Mouse (Mus musculus) hindbrain, postnatal 0 days (tissue): Measurements from ENCODE around the gene Lrrc51. TPM values are rescaled to one million over a fixed set of nuclear protein-coding genes. Genes with fewer than 3 reads are reported as not detected.

Experiments
- ATAC-seq: fragments of 200-750 bp; cut with Nextera tagmentation; 2 replicates; pipeline ENCODE4 v1.8.0; 2017; ENCODE audit warnings: mild to moderate bottlenecking, moderate TSS enrichment, moderate library complexity
- DNase-seq: peaks from one replicate; pipeline ENCODE4 v3.0.0-alpha.2; 2015; ENCODE audit warnings: low spot score
- H3K27ac ChIP-seq: fragments of 300-500 bp; sonication (generic); 2 replicates; pipeline ENCODE4 v1.5.1; 2014; ENCODE audit warnings: mild to moderate bottlenecking
- H3K27me3 ChIP-seq: fragments of 300-500 bp; sonication (generic); 2 replicates; pipeline ENCODE4 v1.6.1; 2014; ENCODE audit warnings: low read length, mixed read lengths; ENCODE audit not compliant: insufficient read depth
- H3K36me3 ChIP-seq: fragments of 300-500 bp; sonication (generic); 2 replicates; pipeline ENCODE4 v1.6.1; 2014; ENCODE audit warnings: low read length, mixed read lengths; ENCODE audit not compliant: insufficient read depth
- H3K4me1 ChIP-seq: fragments of 300-500 bp; sonication (generic); 2 replicates; pipeline ENCODE4 v1.6.1; 2014; ENCODE audit warnings: antibody characterized with exemption, low read length, mixed read lengths; ENCODE audit not compliant: insufficient read depth
- H3K4me2 ChIP-seq: fragments of 300-500 bp; sonication (generic); 2 replicates; pipeline ENCODE4 v1.6.1; 2014; ENCODE audit warnings: low read depth, mild to moderate bottlenecking, low read length, moderate library complexity, mixed read lengths
- H3K4me3 ChIP-seq: fragments of 300-500 bp; sonication (generic); 2 replicates; pipeline ENCODE4 v1.5.1; 2014; ENCODE audit warnings: low read length
- H3K9ac ChIP-seq: fragments of 300-500 bp; sonication (generic); replicated peaks from 2 replicates; pipeline ENCODE4 v1.6.1; 2014; ENCODE audit warnings: mild to moderate bottlenecking, low read length, moderate library complexity, mixed read lengths
- H3K9me3 ChIP-seq: fragments of 300-500 bp; sonication (generic); 2 replicates; pipeline ENCODE4 v1.6.1; 2016; ENCODE audit warnings: low read length, mixed read lengths
- CTCF ChIP-seq: IDR thresholded peaks from 2 replicates; pipeline ENCODE4 v1.5.1; 2016; ENCODE audit warnings: antibody characterized with exemption, control low read depth, low read depth
- WGBS: fragments of 180-500 bp; shearing (Covaris S2); extraction: QIAGEN DNeasy Blood & Tissue Kit; methylation state at CpG from one replicate; pipeline ENCODE4 v1.1.7; 2014; 5-methylcytosine and 5-hydroxymethylcytosine counted together
- polyA plus RNA-seq: library from polyadenylated mRNA; unstranded; fragments of >200 nt; fragmentation: Nextera tagmentation; extraction: Ambion mirVana; gene quantifications from 2 replicates; pipeline ENCODE4 v1.2.1, GENCODE M21; 2015
- total RNA-seq: library from RNA; depleted of rRNA; stranded (reverse); fragments of >200 nt; gene quantifications from 2 replicates; pipeline ENCODE4 v1.2.3, GENCODE M21; 2014; rRNA removed

Lrrc51 gene
- total RNA-seq (5.2 and 6.5 TPM in 2 replicates), polyA plus RNA-seq (9.7 and 12.1 TPM in 2 replicates)

DNA sequence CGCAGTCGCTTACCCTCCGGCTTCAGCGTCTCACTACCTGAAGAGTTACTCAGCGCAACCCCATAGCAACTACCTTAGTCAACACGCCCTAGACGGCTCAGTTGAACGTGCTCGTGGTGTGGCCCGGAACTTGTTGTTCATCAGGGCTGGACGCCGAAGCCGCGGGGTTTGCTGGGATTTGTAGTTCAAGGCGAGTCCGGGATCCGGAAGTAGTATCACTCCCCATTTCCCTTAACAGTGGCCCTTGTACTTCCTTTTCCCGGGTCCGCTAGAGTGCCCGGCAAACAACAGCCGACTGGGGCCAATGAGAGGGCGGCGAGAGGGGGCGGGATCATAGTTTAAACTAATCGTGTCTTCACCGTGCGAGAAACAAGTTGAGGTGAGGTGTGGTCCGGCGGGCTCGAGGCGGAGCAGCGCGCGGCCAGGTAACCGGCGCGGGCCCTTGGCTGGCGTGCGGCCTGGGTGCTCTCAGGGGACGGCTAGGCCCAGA, at the start of gene Lrrc51, which contains the start of gene Numa1:
Lrrc51 (minus strand) TSS at position 145 of the 490 bp plus-strand sequence.
Numa1 (plus strand) TSS at position 361 of the 490 bp plus-strand sequence.
- Histone ChIP-seq H3K4me2 (peak within 1 kb of the TSS; percentile 92), H3K9me3 (no peaks in the 10 kb centered on the region), H3K36me3 (no peaks in the 10 kb centered on the region), H3K27ac (peak within 1 kb of the TSS; percentile 79), H3K4me1 (peaks cover 5% of the 10 kb centered on the region; the same call in 1 of the 2 replicates), H3K27me3 (no peaks in the 10 kb centered on the region), H3K9ac (peak within 1 kb of the TSS; percentile 84), H3K4me3 (peak within 1 kb of the TSS; percentile 82)
- ATAC-seq (peak; percentile 98), DNase-seq (peak; percentile 98)
- WGBS: under 1% methylated on average over 40 of the region's 40 CpGs
- TF ChIP-seq CTCF: no peak

DNA sequence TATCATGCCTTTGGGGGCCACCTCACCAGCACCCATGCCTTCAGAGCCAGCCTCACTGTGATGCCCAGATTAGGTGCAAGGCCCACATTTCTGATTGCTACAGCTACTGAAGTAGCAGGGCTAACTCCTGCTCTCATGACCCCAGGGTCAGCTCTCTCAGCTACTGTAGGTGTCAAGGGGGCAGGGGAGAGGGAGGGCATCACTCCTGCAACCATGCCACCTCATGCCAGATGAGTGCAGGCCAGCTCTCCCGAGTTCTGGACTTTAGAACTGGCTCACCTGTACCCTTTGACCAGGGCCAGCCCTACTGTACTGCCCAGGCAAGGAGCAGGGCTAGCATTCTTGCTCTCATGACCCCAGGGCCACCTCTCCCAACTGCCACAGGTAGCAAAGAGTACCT, 49.0 kb upstream of the Lrrc51 start:
- no peak for TF ChIP-seq CTCF
- ATAC-seq (no peak), DNase-seq (no peak)
- 94% methylated on average over 1 of the region's 1 CpGs for WGBS
- H3K9me3 ChIP-seq: no peaks in the 10 kb centered on the region
- H3K36me3 ChIP-seq: peaks cover 24% of the 10 kb centered on the region; the same call in 1 of the 2 replicates
- no peak overlapping the region for H3K9ac ChIP-seq
- no peaks in the 10 kb centered on the region for H3K4me1 ChIP-seq
- no peak overlapping the region for H3K4me2 ChIP-seq
- H3K27me3 ChIP-seq: no peaks in the 10 kb centered on the region
- no peak overlapping the region for H3K27ac ChIP-seq
- H3K4me3 ChIP-seq: no peak overlapping the region

DNA sequence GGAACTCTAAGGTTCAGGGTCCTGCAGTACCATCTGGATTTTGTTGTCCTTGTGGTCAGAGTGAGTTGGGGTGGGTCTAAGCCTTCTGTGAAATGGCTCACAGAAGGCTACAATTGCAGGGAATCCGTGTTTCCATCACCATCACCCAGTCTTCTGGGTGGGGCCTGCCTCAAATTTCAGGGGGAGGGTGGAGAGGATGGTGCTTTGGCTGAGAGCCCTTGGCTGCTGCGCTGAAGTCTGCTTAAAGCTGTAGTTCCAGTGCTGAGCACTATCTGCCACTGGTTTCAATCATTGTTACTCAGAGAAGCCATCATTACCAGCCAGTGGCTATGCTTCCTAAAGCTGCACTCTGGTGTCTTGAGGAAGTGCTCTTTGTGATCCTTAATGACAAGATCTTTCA, 40.8 kb upstream of the Lrrc51 start:
- no peak overlapping the region for H3K9ac ChIP-seq
- H3K4me1 ChIP-seq: peaks cover 10% of the 10 kb centered on the region; the same call in 1 of the 2 replicates
- ATAC-seq: no peak
- no peaks in the 10 kb centered on the region for H3K9me3 ChIP-seq
- H3K4me2 ChIP-seq: no peak overlapping the region
- no peaks in the 10 kb centered on the region for H3K36me3 ChIP-seq
- DNase-seq: peak; percentile 9
- no peaks in the 10 kb centered on the region for H3K27me3 ChIP-seq
- no peak for TF ChIP-seq CTCF
- WGBS: 48% methylated on average over 2 of the region's 2 CpGs
- H3K27ac ChIP-seq: 0 out of 2 replicates have a peak overlapping the region, but pooled peaks have one; percentile 32
- H3K4me3 ChIP-seq: no peak overlapping the region

DNA sequence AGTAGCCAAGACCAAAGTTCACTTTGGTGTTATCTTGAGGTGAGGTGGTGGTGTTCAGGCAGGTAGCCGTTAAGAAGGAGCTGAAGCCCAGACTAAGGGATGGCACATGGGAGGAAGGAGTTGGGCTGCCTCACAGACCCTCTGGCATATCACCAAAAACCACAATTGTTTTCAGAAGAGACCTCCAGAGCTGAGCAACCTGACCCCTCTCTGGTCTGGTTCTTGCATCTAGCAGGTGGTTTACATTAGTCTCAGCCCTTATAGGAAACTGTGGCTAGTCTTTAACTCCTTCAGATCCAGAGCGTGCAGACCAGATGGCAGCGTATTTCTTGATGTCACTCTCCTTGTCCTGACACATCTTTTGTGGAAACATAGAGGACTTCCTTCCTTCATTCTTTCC, 40.0 kb upstream of the Lrrc51 start:
- ATAC-seq: no peak
- peaks cover 14% of the 10 kb centered on the region; the same call in 1 of the 2 replicates for H3K4me1 ChIP-seq
- H3K9me3 ChIP-seq: no peaks in the 10 kb centered on the region
- H3K27me3 ChIP-seq: no peaks in the 10 kb centered on the region
- no peak overlapping the region for H3K9ac ChIP-seq
- no peak overlapping the region for H3K4me2 ChIP-seq
- H3K27ac ChIP-seq: no peak overlapping the region
- no peak overlapping the region for H3K4me3 ChIP-seq
- H3K36me3 ChIP-seq: no peaks in the 10 kb centered on the region
- TF ChIP-seq CTCF: no peak
- DNase-seq: no peak
- 70% methylated on average over 3 of the region's 3 CpGs for WGBS

DNA sequence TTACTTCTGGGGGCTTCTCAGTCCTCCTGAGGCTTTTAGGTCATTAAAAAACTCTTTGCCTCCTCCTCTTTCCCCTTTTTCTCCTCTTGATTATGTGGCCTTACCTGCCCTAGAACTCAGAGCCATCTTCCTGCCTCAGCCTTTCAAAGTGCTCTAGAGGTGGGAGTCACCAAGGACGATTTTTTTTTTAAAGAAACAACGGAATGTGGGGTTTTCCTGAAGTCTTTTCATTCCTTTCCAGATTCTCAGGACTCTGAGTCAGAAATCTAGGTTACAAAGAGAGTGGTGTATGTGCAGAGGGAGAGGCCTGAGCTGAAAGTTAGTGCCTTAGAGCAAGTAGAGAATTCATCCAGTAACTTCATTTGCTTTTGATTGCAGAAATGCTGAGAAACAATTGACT, 38.0 kb upstream of the Lrrc51 start:
- Histone ChIP-seq H3K27me3 (no peaks in the 10 kb centered on the region), H3K4me2 (peak overlapping the region; percentile 78), H3K9me3 (no peaks in the 10 kb centered on the region), H3K4me1 (peaks cover 17% of the 10 kb centered on the region; the same call in 1 of the 2 replicates), H3K27ac (peak overlapping the region; percentile 99), H3K4me3 (peak overlapping the region; percentile 61; the same call in 1 of the 2 replicates), H3K9ac (peak overlapping the region; percentile 97), H3K36me3 (no peaks in the 10 kb centered on the region)
- WGBS: 48% methylated on average over 2 of the region's 2 CpGs
- DNase-seq (no peak), ATAC-seq (no peak)
- no peak for TF ChIP-seq CTCF

DNA sequence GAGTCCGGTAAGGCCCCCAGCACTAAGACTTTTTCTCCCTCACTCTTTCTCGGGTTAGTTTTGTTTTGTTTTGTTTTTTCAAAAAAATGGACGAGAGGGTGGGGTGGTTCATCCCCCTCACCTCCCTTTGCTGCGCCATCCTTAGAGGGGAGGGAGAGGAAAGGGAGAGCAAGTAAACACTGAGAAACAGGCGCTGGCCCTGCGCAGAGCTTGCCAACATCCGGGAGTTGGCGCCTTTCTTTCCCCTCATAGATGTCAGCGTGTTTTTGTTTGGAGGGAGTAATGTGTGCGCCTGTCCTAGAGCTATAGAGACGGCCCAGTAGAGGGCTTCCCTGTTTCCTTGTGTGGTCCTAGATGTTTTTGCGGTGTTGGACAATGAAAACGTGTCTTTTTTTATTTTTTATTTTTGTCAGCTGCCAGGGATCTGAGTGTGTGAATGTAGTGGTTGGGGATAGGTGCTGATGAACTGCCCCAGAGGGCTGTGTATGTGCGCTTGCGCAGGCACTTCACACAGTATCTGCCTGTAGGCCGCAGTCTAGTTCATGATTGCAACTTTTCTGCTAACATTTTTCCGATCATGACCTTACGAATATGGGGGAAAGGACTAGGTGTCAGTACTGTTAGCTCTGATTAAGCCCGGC, 37.2 kb upstream of the Lrrc51 start:
- Histone ChIP-seq H3K4me2 (peak overlapping the region; percentile 78), H3K4me1 (peaks cover 17% of the 10 kb centered on the region; the same call in 1 of the 2 replicates), H3K9me3 (no peaks in the 10 kb centered on the region), H3K4me3 (peak overlapping the region; percentile 61), H3K9ac (peak overlapping the region; percentile 97), H3K27ac (peak overlapping the region; percentile 99), H3K27me3 (no peaks in the 10 kb centered on the region), H3K36me3 (no peaks in the 10 kb centered on the region)
- WGBS: 2% methylated on average over 19 of the region's 19 CpGs
- TF ChIP-seq CTCF: peak; percentile 34; the same call in 1 of the 2 replicates
- peak; percentile 89 for ATAC-seq
- DNase-seq: peak; percentile 92

DNA sequence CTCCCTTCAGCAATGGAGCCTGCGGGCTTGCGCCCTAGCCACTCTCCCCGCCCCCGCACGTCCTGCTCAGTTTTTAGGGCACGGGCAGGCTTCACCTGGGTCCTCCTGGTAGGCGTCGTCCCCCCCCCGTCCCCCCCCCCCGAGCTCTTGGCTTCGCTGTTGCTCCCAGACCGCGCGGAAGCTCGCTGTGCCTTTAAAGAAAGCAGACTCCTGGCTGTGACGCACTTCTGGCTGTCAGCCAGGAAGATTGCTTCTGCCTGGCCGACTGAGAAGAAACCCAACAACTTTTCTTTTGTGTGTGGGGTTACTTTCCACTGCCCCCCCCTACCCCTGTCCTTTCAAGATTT, 36.7 kb upstream of the Lrrc51 start:
- peak; percentile 78 for ATAC-seq
- Histone ChIP-seq H3K4me1 (peaks cover 17% of the 10 kb centered on the region; the same call in 1 of the 2 replicates), H3K4me3 (peak overlapping the region; percentile 61), H3K9me3 (no peaks in the 10 kb centered on the region), H3K36me3 (no peaks in the 10 kb centered on the region), H3K9ac (peak overlapping the region; percentile 97), H3K27me3 (no peaks in the 10 kb centered on the region), H3K27ac (peak overlapping the region; percentile 99), H3K4me2 (peak overlapping the region; percentile 78)
- peak; percentile 97 for DNase-seq
- WGBS: 0% methylated on average over 13 of the region's 17 CpGs
- no peak for TF ChIP-seq CTCF
